Mouse (Mus musculus) heart, embryonic 12.5 days (tissue): ENCODE measurements around the gene Adck2. TPM values are rescaled to one million over a fixed set of nuclear protein-coding genes. Genes with fewer than 3 reads are reported as not detected.
A peak's percentile ranks its signal among the peaks of the same experiment; 100 is the strongest.

Source experiments
- ATAC-seq: fragments of 200-750 bp; cut with Nextera tagmentation; 2 replicates; pipeline ENCODE4 v1.8.0; 2017; ENCODE audit warnings: moderate TSS enrichment, moderate library complexity; ENCODE audit not compliant: insufficient number of reproducible peaks, low FRiP score
- H3K27ac ChIP-seq: fragments of 300-500 bp; sonication (generic); 2 replicates; pipeline ENCODE4 v1.5.1; 2016; ENCODE audit warnings: mild to moderate bottlenecking, moderate library complexity; ENCODE audit not compliant: poor library complexity, severe bottlenecking
- H3K27me3 ChIP-seq: fragments of 300-500 bp; sonication (generic); replicated peaks from 2 replicates; pipeline ENCODE4 v1.6.1; 2016; ENCODE audit warnings: mild to moderate bottlenecking, moderate library complexity
- H3K36me3 ChIP-seq: fragments of 300-500 bp; sonication (generic); 2 replicates; pipeline ENCODE4 v1.6.1; 2016; ENCODE audit warnings: mild to moderate bottlenecking, moderate library complexity
- H3K4me1 ChIP-seq: fragments of 300-500 bp; sonication (generic); replicated peaks from 2 replicates; pipeline ENCODE4 v1.6.1; 2016; ENCODE audit warnings: mild to moderate bottlenecking
- H3K4me2 ChIP-seq: fragments of 300-500 bp; sonication (generic); 2 replicates; pipeline ENCODE4 v1.6.1; 2016; ENCODE audit warnings: mild to moderate bottlenecking, moderate library complexity
- H3K4me3 ChIP-seq: fragments of 300-500 bp; sonication (generic); 2 replicates; pipeline ENCODE4 v1.5.1; 2016; ENCODE audit warnings: mild to moderate bottlenecking
- H3K9ac ChIP-seq: fragments of 300-500 bp; sonication (generic); 2 replicates; pipeline ENCODE4 v1.6.1; 2016; ENCODE audit warnings: mild to moderate bottlenecking, moderate library complexity
- H3K9me3 ChIP-seq: fragments of 300-500 bp; sonication (generic); replicated peaks from 2 replicates; pipeline ENCODE4 v1.6.1; 2016; ENCODE audit warnings: mild to moderate bottlenecking, moderate library complexity
- WGBS: fragments of 180-500 bp; shearing (Covaris S2); methylation state at CpG from one replicate; pipeline ENCODE4 v1.1.7; 2016; 5-methylcytosine and 5-hydroxymethylcytosine counted together
- polyA plus RNA-seq: library from polyadenylated mRNA; unstranded; fragments of >200 nt; fragmentation: Nextera tagmentation; extraction: Ambion mirVana; gene quantifications from 2 replicates; pipeline ENCODE4 v1.2.1, GENCODE M21; 2016

The Adck2 gene
- 17.0 and 17.4 TPM in 2 replicates for polyA plus RNA-seq

GRCm38 (mm10) chr6:39573791-39574554, at the start of gene Adck2:
TSS of gene Adck2 (plus strand) at chr6:39573873.
- ATAC-seq: peak; percentile 94
- peaks cover 13% of the 10 kb centered on the region; the same call in 1 of the 2 replicates for H3K36me3 ChIP-seq
- H3K4me2 ChIP-seq: peak within 1 kb of the TSS; percentile 93
- H3K9ac ChIP-seq: peak within 1 kb of the TSS; percentile 90
- H3K27me3 ChIP-seq: no peaks in the 10 kb centered on the region
- H3K4me3 ChIP-seq: peak within 1 kb of the TSS; percentile 98
- WGBS: under 1% methylated on average over 49 of the region's 49 CpGs
- H3K4me1 ChIP-seq: peaks cover 16% of the 10 kb centered on the region
- H3K9me3 ChIP-seq: no peaks in the 10 kb centered on the region
- peak within 1 kb of the TSS; percentile 97 for H3K27ac ChIP-seq

GRCm38 (mm10) chr6:39526797-39527196, 46.9 kb upstream of the Adck2 start:
- Histone ChIP-seq H3K36me3 (peaks cover 18% of the 10 kb centered on the region), H3K9me3 (no peaks in the 10 kb centered on the region), H3K27me3 (no peaks in the 10 kb centered on the region), H3K9ac (no peak overlapping the region), H3K4me2 (no peak overlapping the region), H3K4me1 (peaks cover 28% of the 10 kb centered on the region), H3K27ac (no peak overlapping the region), H3K4me3 (no peak overlapping the region)
- no peak for ATAC-seq
- 56% methylated on average over 9 of the region's 10 CpGs for WGBS

GRCm38 (mm10) chr6:39527337-39527784, 46.3 kb upstream of the Adck2 start:
- Histone ChIP-seq H3K4me3 (no peak overlapping the region), H3K27me3 (no peaks in the 10 kb centered on the region), H3K9ac (no peak overlapping the region), H3K9me3 (no peaks in the 10 kb centered on the region), H3K36me3 (peaks cover 12% of the 10 kb centered on the region), H3K27ac (0 out of 2 replicates have a peak overlapping the region, but pooled peaks have one; percentile 8), H3K4me1 (peaks cover 28% of the 10 kb centered on the region), H3K4me2 (no peak overlapping the region)
- 70% methylated on average over 7 of the region's 7 CpGs for WGBS
- ATAC-seq: no peak

- no peaks in the 10 kb centered on the region for H3K9me3 ChIP-seq
- no peak overlapping the region for H3K4me2 ChIP-seq
- WGBS: 77% methylated on average over 4 of the region's 4 CpGs
- H3K27ac ChIP-seq: 0 out of 2 replicates have a peak overlapping the region, but pooled peaks have one; percentile 8
- H3K4me3 ChIP-seq: no peak overlapping the region
- peaks cover 28% of the 10 kb centered on the region for H3K4me1 ChIP-seq
- no peak overlapping the region for H3K9ac ChIP-seq
- peaks cover 8% of the 10 kb centered on the region for H3K36me3 ChIP-seq
- ATAC-seq: no peak
- no peaks in the 10 kb centered on the region for H3K27me3 ChIP-seq
Observed at GRCm38 (mm10) chr6:39527811-39528210, 45.9 kb upstream of the Adck2 start.

- H3K9me3 ChIP-seq: 0 out of 2 replicates have a peak, but pooled peaks cover 1% of the 10 kb centered on the region
- peak overlapping the region; percentile 27; the same call in 1 of the 2 replicates for H3K9ac ChIP-seq
- WGBS: 22% methylated on average over 12 of the region's 12 CpGs
- H3K4me1 ChIP-seq: peaks cover 28% of the 10 kb centered on the region
- peak overlapping the region; percentile 43 for H3K4me2 ChIP-seq
- H3K4me3 ChIP-seq: no peak overlapping the region
- peak overlapping the region; percentile 54 for H3K27ac ChIP-seq
- no peaks in the 10 kb centered on the region for H3K27me3 ChIP-seq
- peaks cover 2% of the 10 kb centered on the region for H3K36me3 ChIP-seq
- ATAC-seq: peak; percentile 56
Observed at GRCm38 (mm10) chr6:39528671-39529535, 44.8 kb upstream of the Adck2 start.

- peaks cover 4% of the 10 kb centered on the region for H3K36me3 ChIP-seq
- no peak overlapping the region for H3K4me2 ChIP-seq
- H3K27me3 ChIP-seq: no peaks in the 10 kb centered on the region
- ATAC-seq: no peak
- H3K9me3 ChIP-seq: 0 out of 2 replicates have a peak, but pooled peaks cover 3% of the 10 kb centered on the region
- no peak overlapping the region for H3K4me3 ChIP-seq
- H3K4me1 ChIP-seq: peaks cover 22% of the 10 kb centered on the region
- no peak overlapping the region for H3K27ac ChIP-seq
- no peak overlapping the region for H3K9ac ChIP-seq
Observed at GRCm38 (mm10) chr6:39534944-39535343, 38.7 kb upstream of the Adck2 start.

GRCm38 (mm10) chr6:39536621-39537020, 37.1 kb upstream of the Adck2 start:
- Histone ChIP-seq H3K4me3 (no peak overlapping the region), H3K27ac (peak overlapping the region; percentile 13; the same call in 1 of the 2 replicates), H3K9ac (no peak overlapping the region), H3K27me3 (no peaks in the 10 kb centered on the region), H3K4me2 (no peak overlapping the region), H3K36me3 (peaks cover 4% of the 10 kb centered on the region), H3K9me3 (0 out of 2 replicates have a peak, but pooled peaks cover 3% of the 10 kb centered on the region), H3K4me1 (peaks cover 32% of the 10 kb centered on the region)
- no peak for ATAC-seq
- WGBS: 33% methylated on average over 1 of the region's 1 CpGs

GRCm38 (mm10) chr6:39537276-39537675, 36.4 kb upstream of the Adck2 start:
- no peaks in the 10 kb centered on the region for H3K27me3 ChIP-seq
- no peak overlapping the region for H3K9ac ChIP-seq
- ATAC-seq: no peak
- H3K27ac ChIP-seq: no peak overlapping the region
- 0 out of 2 replicates have a peak, but pooled peaks cover 3% of the 10 kb centered on the region for H3K9me3 ChIP-seq
- H3K4me2 ChIP-seq: no peak overlapping the region
- H3K4me1 ChIP-seq: peaks cover 35% of the 10 kb centered on the region
- no peak overlapping the region for H3K4me3 ChIP-seq
- H3K36me3 ChIP-seq: peaks cover 4% of the 10 kb centered on the region
- WGBS: 90% methylated on average over 5 of the region's 5 CpGs

- no peak for ATAC-seq
- no peak overlapping the region for H3K4me2 ChIP-seq
- peak overlapping the region; percentile 86; the same call in 1 of the 2 replicates for H3K27ac ChIP-seq
Observed at GRCm38 (mm10) chr6:39538227-39538626, 35.4 kb upstream of the Adck2 start.

GRCm38 (mm10) chr6:39539679-39540155, 34.0 kb upstream of the Adck2 start:
- Histone ChIP-seq H3K36me3 (no peaks in the 10 kb centered on the region), H3K4me3 (no peak overlapping the region), H3K4me1 (peaks cover 57% of the 10 kb centered on the region), H3K9ac (peak overlapping the region; percentile 20; the same call in 1 of the 2 replicates), H3K27ac (peak overlapping the region; percentile 86), H3K4me2 (peak overlapping the region; percentile 45), H3K27me3 (no peaks in the 10 kb centered on the region), H3K9me3 (no peaks in the 10 kb centered on the region)
- whole genome bisulfite sequencing: 13% methylated on average over 7 of the region's 7 CpGs
- peak; percentile 72 for ATAC-seq

More at GRCm38 (mm10) chr6:39538227-39538626, 35.4 kb upstream of the Adck2 start:
- Histone ChIP-seq H3K27me3 (no peaks in the 10 kb centered on the region), H3K9me3 (0 out of 2 replicates have a peak, but pooled peaks cover 3% of the 10 kb centered on the region), H3K4me1 (peaks cover 44% of the 10 kb centered on the region), H3K36me3 (peaks cover 4% of the 10 kb centered on the region), H3K9ac (no peak overlapping the region), H3K4me3 (no peak overlapping the region)
- 74% methylated on average over 8 of the region's 8 CpGs for WGBS
